Mouse (Mus musculus) lung, embryonic 16.5 days (tissue): Measurements from ENCODE around the gene Top2b. TPM values are rescaled to one million over a fixed set of nuclear protein-coding genes. Genes with fewer than 3 reads are reported as not detected.
A peak's percentile ranks its signal among the peaks of the same experiment; 100 is the strongest.

Experiments used
- ATAC-seq: fragments of 200-750 bp; cut with Nextera tagmentation; 2 replicates; pipeline ENCODE4 v1.8.0; 2017; ENCODE audit warnings: low read depth, mild to moderate bottlenecking, moderate library complexity
- H3K27ac ChIP-seq: fragments of 300-500 bp; sonication (generic); 2 replicates; pipeline ENCODE4 v1.5.1; 2014; ENCODE audit warnings: mild to moderate bottlenecking, control low read depth, low read length
- H3K27me3 ChIP-seq: fragments of 300-500 bp; sonication (generic); 2 replicates; pipeline ENCODE4 v1.6.1; 2014; ENCODE audit warnings: low read depth, low read length, mixed read lengths; ENCODE audit not compliant: control insufficient read depth, insufficient read depth
- H3K36me3 ChIP-seq: fragments of 300-500 bp; sonication (generic); 2 replicates; pipeline ENCODE4 v1.6.1; 2014; ENCODE audit warnings: low read length; ENCODE audit not compliant: control insufficient read depth, insufficient read depth
- H3K4me1 ChIP-seq: fragments of 300-500 bp; sonication (generic); replicated peaks from 2 replicates; pipeline ENCODE4 v1.6.1; 2014; ENCODE audit warnings: low read length, mixed read lengths; ENCODE audit not compliant: control insufficient read depth, insufficient read depth
- H3K4me2 ChIP-seq: fragments of 300-500 bp; sonication (generic); 2 replicates; pipeline ENCODE4 v1.6.1; 2014; ENCODE audit warnings: low read depth, low read length, control low read depth
- H3K4me3 ChIP-seq: fragments of 300-500 bp; sonication (generic); 2 replicates; pipeline ENCODE4 v1.5.1; 2014; ENCODE audit warnings: mild to moderate bottlenecking, low read length, control low read depth
- H3K9ac ChIP-seq: fragments of 300-500 bp; sonication (generic); 2 replicates; pipeline ENCODE4 v1.6.1; 2014; ENCODE audit warnings: low read length, control low read depth
- H3K9me3 ChIP-seq: fragments of 300-500 bp; sonication (generic); 2 replicates; pipeline ENCODE4 v1.6.1; 2016; ENCODE audit warnings: low read length; ENCODE audit not compliant: control insufficient read depth
- WGBS: fragments of 180-500 bp; shearing (Covaris S2); extraction: QIAGEN DNeasy Blood & Tissue Kit; methylation state at CpG from one replicate; pipeline ENCODE4 v1.1.7; 2014; 5-methylcytosine and 5-hydroxymethylcytosine counted together
- polyA plus RNA-seq: library from polyadenylated mRNA; unstranded; fragments of >200 nt; fragmentation: Nextera tagmentation; extraction: Ambion mirVana; gene quantifications from 2 replicates; pipeline ENCODE4 v1.2.1, GENCODE M21; 2015

Gene Top2b
- polyA plus RNA-seq, 1 experiment from 2014 or later, result 45.6 TPM

- Histone ChIP-seq H3K4me1 (peaks cover 8% of the 10 kb centered on the region), H3K4me3 (no peak overlapping the region), H3K36me3 (no peaks in the 10 kb centered on the region), H3K4me2 (no peak overlapping the region), H3K27ac (peak overlapping the region; percentile 36), H3K9ac (no peak overlapping the region), H3K27me3 (no peaks in the 10 kb centered on the region), H3K9me3 (no peaks in the 10 kb centered on the region)
- WGBS, result 35% methylated on average over 8 of the region's 8 CpGs
- ATAC-seq, result peak; percentile 93
Measured at GRCm38 (mm10) chr14:16483656-16484380, 118.8 kb downstream of the Top2b start.

Other genes with a start within 250 kb of the Top2b start
- 36.9 and 38.4 TPM in 2 replicates for gene Ngly1, start 115.9 kb upstream of the Top2b start, polyA plus RNA-seq
- 3.3 and 3.7 TPM in 2 replicates for gene Oxsm, start 115.4 kb upstream of the Top2b start, polyA plus RNA-seq